Mouse (Mus musculus): ENCODE measurements around the gene Sesn2. TPM values are rescaled to one million over a fixed set of nuclear protein-coding genes. Genes with fewer than 3 reads are reported as not detected.

Gene Sesn2
- total RNA-seq, 2 experiments from 2014 or later = 11.6 to 26.0 TPM

GRCm38 (mm10) chr4:132514555-132515135, 4.3 kb upstream of the Sesn2 start:
- DNase-seq = peak; percentile 93

DNA sequence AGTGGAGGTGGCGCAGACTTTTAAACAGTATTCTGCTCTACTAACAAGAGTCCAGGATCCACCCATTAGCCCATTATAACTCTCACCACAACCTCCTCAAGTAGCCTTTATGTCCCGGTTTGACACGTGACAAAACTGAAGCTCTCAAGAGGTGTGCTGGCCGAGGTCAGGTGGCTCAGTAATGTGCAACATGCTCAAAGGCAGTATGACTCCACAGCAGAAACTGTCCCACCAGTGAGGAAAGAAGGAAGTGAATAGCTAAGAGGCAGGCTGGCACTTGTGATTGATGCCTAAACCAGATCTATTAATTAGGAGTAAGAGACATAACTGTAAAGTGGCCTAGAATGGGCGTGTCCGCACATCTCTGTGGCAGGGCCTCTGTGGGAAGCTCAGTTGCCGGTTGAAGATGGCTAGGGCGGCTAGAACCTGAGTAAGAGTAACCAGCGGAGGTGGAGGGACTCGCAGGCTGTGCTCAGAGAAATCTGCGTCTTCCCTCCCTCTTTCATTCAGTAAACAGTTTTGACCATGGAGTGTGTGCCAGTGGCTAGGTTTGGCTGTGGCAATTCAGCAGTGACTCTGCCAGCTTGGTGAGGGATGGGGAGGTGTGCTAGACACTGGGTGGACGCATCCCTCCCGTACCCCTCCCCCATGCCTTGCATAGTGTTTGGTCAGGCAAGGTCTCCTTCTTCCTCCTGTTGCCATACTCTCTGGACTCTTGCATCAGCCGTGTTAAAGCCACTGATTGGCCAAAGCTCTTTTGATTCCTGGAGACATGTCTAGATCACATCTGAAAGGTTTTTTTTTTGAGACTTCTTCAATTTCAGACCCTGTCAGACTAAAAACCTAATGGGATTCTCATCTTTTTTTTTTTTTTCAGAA, 3.3 kb upstream of the Sesn2 start:
- DNase-seq = peak; percentile 37

DNA sequence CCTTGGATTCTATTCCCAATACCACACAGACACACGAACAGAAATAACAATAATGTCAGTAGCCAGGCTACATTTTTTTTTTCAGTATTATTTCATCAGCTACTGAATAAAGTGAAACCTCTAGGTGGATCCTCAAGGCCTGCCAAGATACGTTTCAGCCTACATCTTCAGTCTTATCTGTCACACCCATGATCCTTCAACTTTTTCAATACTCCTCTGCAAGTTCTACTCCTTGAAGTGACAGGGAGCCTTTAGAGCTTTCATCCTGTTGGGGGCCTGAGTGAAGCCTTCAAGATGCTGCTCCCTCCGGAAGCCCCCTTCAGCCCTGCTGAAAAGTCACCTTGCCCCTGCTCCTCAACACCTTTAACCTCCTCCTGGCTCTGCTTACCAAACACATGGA, 1.8 kb upstream of the Sesn2 start:
- DNase-seq = no peak

GRCm38 (mm10) chr4:132509621-132510296, 542 bp downstream of the Sesn2 start:
- DNase-seq = peak; percentile 87

DNA sequence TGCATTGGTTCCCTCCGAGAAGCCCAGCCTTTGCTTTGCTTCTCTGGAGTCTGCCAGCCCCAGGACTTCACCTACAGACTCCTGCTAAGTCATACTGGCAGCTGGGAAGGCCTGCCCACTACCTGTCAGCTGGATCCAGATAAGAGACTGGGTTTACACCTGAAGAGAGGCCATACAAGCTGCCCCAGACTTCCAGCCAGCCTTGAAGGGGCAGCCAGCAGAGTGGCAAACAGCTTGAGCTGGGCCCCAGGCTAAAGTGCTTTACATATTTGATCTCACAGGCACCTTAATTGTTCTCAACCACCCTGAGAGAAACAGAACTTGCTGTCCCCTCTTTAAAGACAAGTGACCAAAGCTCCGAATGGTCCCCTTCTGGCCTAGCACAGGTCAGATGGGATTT, 3.1 kb downstream of the Sesn2 start:
- DNase-seq = no peak

DNA sequence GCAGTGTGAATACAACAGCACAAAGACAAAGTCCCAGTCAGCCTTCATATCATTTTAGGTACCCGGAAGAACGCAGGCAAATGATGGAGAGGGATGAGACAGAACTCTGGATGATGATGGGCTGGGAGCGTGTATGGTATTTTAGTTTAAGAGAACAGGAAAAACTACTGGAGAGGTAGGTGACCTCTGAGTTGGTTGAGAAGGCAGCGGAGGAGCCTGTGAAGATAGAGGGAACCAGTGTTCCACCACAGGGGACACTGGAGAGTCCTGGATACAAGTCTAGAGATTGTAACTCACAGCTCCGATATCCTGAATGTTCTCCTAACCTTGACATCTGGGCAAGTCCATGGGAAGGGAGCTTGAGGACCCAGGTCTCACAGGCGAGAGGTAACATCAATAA, 4.1 kb downstream of the Sesn2 start:
- DNase-seq = no peak

DNA sequence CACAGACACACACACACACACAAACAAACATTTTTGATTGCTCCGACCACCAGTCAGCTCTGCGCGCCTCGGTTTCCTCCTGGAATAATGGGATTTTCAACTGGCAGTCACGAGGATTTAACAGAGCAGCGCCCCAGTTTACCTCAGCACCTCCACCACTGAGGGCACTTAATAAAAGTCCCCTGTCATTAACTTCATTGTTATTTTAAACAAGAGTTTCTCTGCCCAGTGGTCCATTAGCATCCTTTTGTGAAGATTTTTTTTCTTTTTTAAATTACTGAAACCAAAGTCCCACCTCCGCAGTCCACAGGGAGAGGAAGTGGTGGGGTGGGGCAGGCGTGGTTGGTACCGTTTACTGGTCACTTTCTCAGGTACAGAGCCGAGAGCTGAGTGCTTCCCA, 4.5 kb downstream of the Sesn2 start:
- no peak for DNase-seq

DNA sequence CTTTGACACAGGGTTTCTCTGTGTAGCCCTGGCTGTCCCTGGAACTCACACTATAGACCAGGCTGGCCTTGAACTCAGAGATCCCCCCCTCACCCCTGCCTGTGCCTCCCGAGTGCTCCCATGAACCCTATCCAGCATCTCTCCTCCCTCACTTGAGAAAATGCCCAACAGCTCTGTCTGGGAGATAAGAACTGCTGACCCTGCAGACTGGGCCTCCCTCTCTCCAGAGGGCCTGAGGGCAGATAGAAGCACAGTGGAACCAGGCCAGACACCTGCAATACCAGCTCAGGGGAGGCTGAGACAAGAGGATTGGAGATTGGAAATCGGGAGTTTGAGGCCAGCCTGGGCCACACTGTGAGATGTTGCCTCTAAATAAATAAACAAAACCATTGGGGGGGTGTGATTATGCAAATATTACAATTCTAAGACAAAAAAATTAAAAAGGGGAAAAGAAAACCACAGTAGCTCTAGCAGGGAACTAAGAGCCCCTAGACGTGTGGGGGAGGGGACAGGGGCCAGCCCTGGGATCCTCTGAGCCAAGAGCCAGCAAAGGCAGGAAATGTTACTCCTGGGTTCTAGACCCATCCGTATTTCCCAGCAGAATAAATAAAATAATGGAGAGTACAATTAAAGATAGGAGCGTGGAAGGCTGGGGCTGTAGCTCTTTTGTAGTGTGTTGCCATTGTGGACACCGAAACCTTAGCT, 5.1 kb downstream of the Sesn2 start:
- DNase-seq = no peak

GRCm38 (mm10) chr4:132503344-132503743, 7.0 kb downstream of the Sesn2 start:
- no peak for DNase-seq

DNA sequence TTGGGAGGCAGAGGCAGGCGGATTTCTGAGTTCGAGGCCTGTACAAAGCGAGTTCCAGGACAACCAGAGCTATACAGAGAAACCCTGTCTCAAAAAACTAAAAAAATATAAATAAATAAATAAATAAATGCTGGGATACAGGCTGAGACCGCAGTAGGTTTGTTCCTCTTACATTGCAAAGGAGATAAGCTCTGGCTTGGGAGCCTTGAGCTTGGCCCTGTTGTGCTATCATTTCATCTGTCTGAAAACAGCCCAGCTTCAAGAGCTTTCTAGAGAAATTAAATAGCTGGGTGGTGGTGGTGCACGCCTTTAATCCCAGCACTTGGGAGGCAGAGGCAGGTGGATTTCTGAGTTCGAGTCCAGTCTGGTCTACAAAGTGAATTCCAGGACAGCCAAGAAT, 8.7 kb downstream of the Sesn2 start:
- no peak for DNase-seq

DNA sequence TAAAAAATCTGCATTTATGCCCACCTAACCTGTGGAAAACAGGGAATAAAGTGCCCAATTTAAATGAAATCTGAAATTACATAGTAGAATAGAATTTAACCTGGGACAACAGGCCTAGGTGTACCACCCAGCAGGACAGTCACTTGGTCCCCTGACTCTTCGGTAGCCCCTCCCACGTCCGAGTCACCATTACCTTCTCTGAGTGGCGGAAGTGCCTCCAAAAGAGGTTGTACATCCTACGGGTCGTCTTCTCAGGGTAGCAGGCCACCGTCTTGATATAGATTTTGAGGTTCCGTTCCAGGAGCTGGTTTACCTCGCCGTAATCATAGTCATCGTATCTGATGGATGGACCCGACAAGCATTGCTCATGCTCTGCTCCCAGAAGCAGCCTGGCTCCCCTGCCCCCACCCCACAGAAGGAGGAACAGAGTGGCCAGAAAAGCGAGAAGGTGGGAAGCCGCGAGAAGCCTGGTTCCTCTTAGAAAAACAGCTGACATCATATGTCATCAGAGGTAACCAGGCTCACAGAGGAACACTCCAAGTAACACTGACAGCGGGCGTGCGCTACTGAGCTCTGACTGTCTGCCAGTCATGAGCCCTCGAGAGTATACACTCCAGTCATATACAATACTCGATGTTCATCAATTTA, 15.9 kb downstream of the Sesn2 start:
- DNase-seq = no peak

GRCm38 (mm10) chr4:132492178-132493060, 17.9 kb downstream of the Sesn2 start:
- DNase-seq = peak; percentile 73

GRCm38 (mm10) chr4:132491748-132492147, 18.6 kb downstream of the Sesn2 start:
- DNase-seq = peak; percentile 83

GRCm38 (mm10) chr4:132491057-132491456, 19.2 kb downstream of the Sesn2 start:
- DNase-seq = no peak

DNA sequence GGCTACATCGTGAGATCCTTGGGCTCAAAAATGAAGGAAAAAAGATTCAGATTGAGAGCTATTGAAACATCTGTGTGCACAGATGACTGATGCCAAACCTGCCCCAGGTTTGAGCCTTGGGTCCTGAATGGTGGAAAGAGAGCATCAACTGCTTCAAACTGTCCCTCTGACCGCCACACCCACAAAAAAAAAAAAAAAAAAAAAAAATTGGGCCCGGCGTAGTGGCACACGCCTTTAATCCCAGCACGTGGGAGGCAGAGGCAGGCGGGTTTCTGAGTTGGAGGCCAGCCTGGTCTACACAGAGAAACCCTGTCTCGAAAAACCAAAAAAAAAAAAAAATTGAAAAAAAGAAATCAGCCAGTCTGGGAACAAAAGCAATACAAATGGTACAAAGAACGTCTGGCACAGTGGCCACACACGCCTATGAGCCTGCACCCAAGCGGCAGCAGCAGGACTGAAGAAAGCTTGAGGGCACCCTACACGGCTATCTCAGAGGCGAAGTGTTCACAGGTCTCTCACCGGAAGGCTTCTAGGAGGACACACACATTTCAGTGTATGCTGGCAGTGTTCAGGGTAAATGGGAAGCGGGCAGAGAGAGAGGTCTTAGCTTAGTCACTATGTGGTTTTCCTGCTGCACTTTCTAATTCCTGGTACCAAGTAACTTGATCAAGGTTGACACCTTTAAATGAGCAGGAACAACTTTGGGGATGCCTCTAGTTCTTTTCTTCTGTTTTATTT, 19.9 kb downstream of the Sesn2 start:
- DNase-seq = no peak

GRCm38 (mm10) chr4:132488976-132489375, 21.3 kb downstream of the Sesn2 start:
- DNase-seq = no peak

GRCm38 (mm10) chr4:132488521-132488920, 21.8 kb downstream of the Sesn2 start:
- DNase-seq = peak; percentile 33

DNA sequence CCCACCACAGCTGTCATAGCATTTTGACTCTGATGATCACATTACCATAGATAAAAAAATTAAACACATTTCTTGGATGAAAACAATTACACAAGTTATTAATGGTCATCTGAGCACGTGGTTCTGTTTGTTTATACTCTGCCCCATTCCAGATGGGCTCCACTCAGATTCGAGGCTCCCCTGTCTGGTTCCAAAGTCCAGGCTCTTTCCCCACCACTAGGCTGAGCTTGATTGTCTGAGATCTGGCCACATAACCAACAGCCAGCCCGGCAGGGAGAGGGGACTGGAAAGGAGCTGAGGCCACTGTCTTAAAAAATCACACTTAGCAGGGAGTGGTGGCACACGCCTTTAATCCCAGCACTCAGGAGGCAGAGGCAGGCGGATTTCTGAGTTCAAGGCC, 25.5 kb downstream of the Sesn2 start:
- DNase-seq = no peak

GRCm38 (mm10) chr4:132484231-132484630, 26.1 kb downstream of the Sesn2 start:
- DNase-seq = no peak

- peak; percentile 84 for DNase-seq
Measured at GRCm38 (mm10) chr4:132482956-132483608, 27.2 kb downstream of the Sesn2 start.

Data from adrenal gland, postnatal 10 days (tissue).